Mouse (Mus musculus): ENCODE data around the gene P2ry1.

GRCm38 (mm10) chr3:60998064-60998463 is 4.5 kb upstream of the P2ry1 start:
- TF ChIP-seq FLI1 (IDR thresholded peaks at IDR 0.05; ENCODE audit: low read length), result no peak
- no peak for TF ChIP-seq GATA1 (IDR thresholded peaks at IDR 0.05; ENCODE audit: borderline replicate concordance, low read length)
